10 mouse cellular contexts compared by ENCODE assay signal in the genomic region with DNA sequence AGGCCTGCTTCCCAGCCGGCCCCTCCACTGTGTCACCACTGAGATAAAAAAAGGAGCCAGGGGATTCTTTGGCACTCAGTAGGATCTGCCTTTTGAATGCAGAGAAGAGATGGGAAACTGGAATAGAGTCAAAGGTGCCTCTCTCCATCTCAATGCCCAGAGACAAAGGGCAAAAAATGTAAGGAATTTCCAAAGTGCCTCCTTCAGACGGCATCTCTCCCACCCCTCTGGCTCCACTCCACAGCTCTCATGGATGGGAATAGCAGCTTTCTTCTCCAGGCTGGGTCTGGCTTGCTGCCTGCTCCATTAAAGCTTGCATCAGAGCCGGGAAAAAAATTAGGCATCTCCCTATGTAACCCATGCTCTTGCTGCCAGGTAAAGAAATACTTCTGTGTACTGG. TPM values are rescaled to one million over a fixed set of nuclear protein-coding genes. Genes with fewer than 3 reads are reported as not detected.
A peak's percentile ranks its signal among the peaks of the same experiment; 100 is the strongest.
DNase-seq lines count a peak whose midpoint lies in the region; ATAC-seq and TF ChIP-seq lines count a peak whose summit lies in the region.
"Had no signal": no experiment of that assay in that cellular context is flagged by ENCODE, and none has a peak within 500 bp of the region (broad histone marks: within the 10 kb centered on the region; RNA-seq: fewer than 3 reads in every experiment).

No protein-coding gene starts in this region.

- H3K36me3 ChIP-seq in lung, postnatal 0 days (ENCODE audit: insufficient read depth, low read length): no peaks in the 10 kb centered on the region
- no peaks in the 10 kb centered on the region for H3K36me3 ChIP-seq in hindbrain, postnatal 0 days (ENCODE audit: insufficient read depth, low read length)
- H3K36me3 ChIP-seq in stomach, embryonic 16.5 days (ENCODE audit: control insufficient read depth, insufficient read depth, low read length): no peaks in the 10 kb centered on the region
- H3K36me3 ChIP-seq: liver, embryonic 15.5 days had no signal

- ATAC-seq in lung, postnatal 0 days: peak; percentile 46
- ATAC-seq in hindbrain, postnatal 0 days: no peak
- ATAC-seq in stomach, embryonic 16.5 days (ENCODE audit: insufficient read depth, low FRiP score): no peak
- no peak for ATAC-seq in monocyte, adult 5-6 weeks (replicated peaks; ENCODE audit: insufficient number of reproducible peaks, low FRiP score, low TSS enrichment, poor library complexity, severe bottlenecking)

- no peaks in the 10 kb centered on the region for H3K27me3 ChIP-seq in lung, postnatal 0 days (replicated peaks; ENCODE audit: insufficient read depth, low read length)
- H3K27me3 ChIP-seq in hindbrain, postnatal 0 days (ENCODE audit: insufficient read depth, low read length): no peaks in the 10 kb centered on the region
- no peaks in the 10 kb centered on the region for H3K27me3 ChIP-seq in stomach, embryonic 16.5 days (ENCODE audit: control insufficient read depth, insufficient read depth, low read length)

- peak; percentile 30 for DNase-seq in gastrocnemius, postnatal 10 days
- DNase-seq in gastrocnemius, adult 18-20 months (ENCODE audit: low spot score): no peak
- DNase-seq in lung, postnatal 0 days (ENCODE audit: low spot score): peak; percentile 58
- DNase-seq in lung, postnatal 25 days (ENCODE audit: low spot score): no peak
- DNase-seq in hindbrain, postnatal 0 days (ENCODE audit: low spot score): peak; percentile 62
- DNase-seq in spleen, adult 18-20 months: no peak
- DNase-seq: kidney, adult 8-10 months had no signal

- no peak overlapping the region for H3K4me3 ChIP-seq in lung, postnatal 0 days (ENCODE audit: low read depth, low read length)
- H3K4me3 ChIP-seq in hindbrain, postnatal 0 days (ENCODE audit: low read length): no peak overlapping the region
- no peak overlapping the region for H3K4me3 ChIP-seq in stomach, embryonic 16.5 days (replicated peaks; ENCODE audit: low read length)
- H3K4me3 ChIP-seq: liver, embryonic 15.5 days had no signal

- no peak overlapping the region for H3K27ac ChIP-seq in lung, postnatal 0 days (ENCODE audit: low read length)
- H3K27ac ChIP-seq in hindbrain, postnatal 0 days: no peak overlapping the region
- peak overlapping the region; percentile 38 for H3K27ac ChIP-seq in stomach, embryonic 16.5 days (ENCODE audit: low read length)
- H3K27ac ChIP-seq: liver, embryonic 15.5 days had no signal

- H3K4me1 ChIP-seq in lung, postnatal 0 days (ENCODE audit: insufficient read depth, low read depth, low read length): peaks cover 5% of the 10 kb centered on the region; the same call in 1 of the 2 replicates
- H3K4me1 ChIP-seq in hindbrain, postnatal 0 days (ENCODE audit: insufficient read depth, low read length): 0 out of 2 replicates have a peak, but pooled peaks cover 6% of the 10 kb centered on the region
- peaks cover 19% of the 10 kb centered on the region for H3K4me1 ChIP-seq in stomach, embryonic 16.5 days (ENCODE audit: control insufficient read depth, insufficient read depth, low read length)

- H3K9me3 ChIP-seq in lung, postnatal 0 days (ENCODE audit: low read length): no peaks in the 10 kb centered on the region
- no peaks in the 10 kb centered on the region for H3K9me3 ChIP-seq in hindbrain, postnatal 0 days (ENCODE audit: low read length)
- H3K9me3 ChIP-seq in stomach, embryonic 16.5 days (replicated peaks; ENCODE audit: control insufficient read depth, low read length): 0 out of 2 replicates have a peak, but pooled peaks cover 3% of the 10 kb centered on the region
- H3K9me3 ChIP-seq: liver, embryonic 15.5 days had no signal

- WGBS in lung, postnatal 0 days: 25% methylated on average over 3 of the region's 3 CpGs
- 9% methylated on average over 3 of the region's 3 CpGs for WGBS in hindbrain, postnatal 0 days
- WGBS in stomach, embryonic 16.5 days: 29% methylated on average over 3 of the region's 3 CpGs

- H3K9ac ChIP-seq in lung, postnatal 0 days (replicated peaks; ENCODE audit: low read depth): no peak overlapping the region
- H3K9ac ChIP-seq in hindbrain, postnatal 0 days (replicated peaks; ENCODE audit: low read length): no peak overlapping the region
- no peak overlapping the region for H3K9ac ChIP-seq in stomach, embryonic 16.5 days (ENCODE audit: low read length)
- H3K9ac ChIP-seq: liver, embryonic 15.5 days had no signal

- 0 out of 2 replicates have a peak, but pooled peaks have one; percentile 27 for TF ChIP-seq EP300 in lung, postnatal 0 days (IDR thresholded peaks at IDR 0.05)

- no peak overlapping the region for H3K4me2 ChIP-seq in lung, postnatal 0 days (replicated peaks; ENCODE audit: low read depth, low read length)
- H3K4me2 ChIP-seq in hindbrain, postnatal 0 days (ENCODE audit: low read depth, low read length): no peak overlapping the region
- no peak overlapping the region for H3K4me2 ChIP-seq in stomach, embryonic 16.5 days (ENCODE audit: low read depth, low read length)
- H3K4me2 ChIP-seq: liver, embryonic 15.5 days had no signal

- TF ChIP-seq CTCF in lung, postnatal 0 days (IDR thresholded peaks at IDR 0.05): no peak
- no peak for TF ChIP-seq CTCF in hindbrain, postnatal 0 days (IDR thresholded peaks at IDR 0.05; ENCODE audit: low read depth)

RNA-seq across cellular contexts. Expression of gene Podxl, which starts 37.4 kb away (rescaled TPM):
- total RNA-seq in gastrocnemius, postnatal 10 days (2021): 10 to 100 TPM; 24.2 to 28.3 TPM
- total RNA-seq in gastrocnemius, adult 18-20 months (2021): 10 to 100 TPM; 13.1 to 28.0 TPM
- 56.8 and 58.6 TPM in 2 replicates for polyA plus RNA-seq in lung, postnatal 0 days (2015; fragmentation: Nextera tagmentation; extraction: Ambion mirVana)
- 15.7 and 18.9 TPM in 2 replicates for total RNA-seq in hindbrain, postnatal 0 days (2014; rRNA removed)
- polyA plus RNA-seq in hindbrain, postnatal 0 days (2015; fragmentation: Nextera tagmentation; extraction: Ambion mirVana): 6.4 and 6.6 TPM in 2 replicates
- polyA plus RNA-seq in stomach, embryonic 16.5 days (2015; fragmentation: Nextera tagmentation; extraction: Ambion mirVana): 17.0 and 18.5 TPM in 2 replicates
- 0.10 to 2.1 TPM (median 0.11 TPM) in 3 replicates for total RNA-seq in monocyte, adult 5-6 weeks (2017)

Comparison
In these comparisons a context has a peak if more than half of its experiments do, and no peak if none do; other contexts are left out.
1. DNase-seq: peak in gastrocnemius, postnatal 10 days (single experiment), lung, postnatal 0 days (single experiment) and hindbrain, postnatal 0 days (single experiment); none in gastrocnemius, adult 18-20 months (single experiment), lung, postnatal 25 days (single experiment) and spleen, adult 18-20 months (0 of 2).